Mouse (Mus musculus) lung, adult 2 months (tissue): Measurements from ENCODE around the gene Ror2. TPM values are rescaled to one million over a fixed set of nuclear protein-coding genes. Genes with fewer than 3 reads are reported as not detected.
A peak's percentile ranks its signal among the peaks of the same experiment; 100 is the strongest.

ENCODE experiments used
- DNase-seq: peaks from one replicate; pipeline ENCODE4 v3.0.0; 2022
- H3K4me1 ChIP-seq: fragments of 200-500 bp; 2 replicates; pipeline ENCODE4 v1.6.1; 2011; ENCODE audit warnings: low read length; ENCODE audit not compliant: control insufficient read depth, insufficient read depth
- H3K4me3 ChIP-seq: fragments of 200-500 bp; replicated peaks from 2 replicates; pipeline ENCODE3; 2011; ENCODE audit warnings: low read depth, mild to moderate bottlenecking, control low read depth, low read length; ENCODE audit errors: extremely low read depth
- CTCF ChIP-seq: fragments of 200-500 bp; IDR thresholded peaks from 2 replicates; pipeline ENCODE4 v1.5.1; 2011; ENCODE audit warnings: mild to moderate bottlenecking, low read length, control low read depth; ENCODE audit not compliant: insufficient read depth
- POLR2A ChIP-seq: fragments of 200-500 bp; IDR thresholded peaks from 2 replicates; pipeline ENCODE4 v1.6.1; 2011; ENCODE audit warnings: low read depth, mild to moderate bottlenecking, control low read depth, low read length, borderline replicate concordance; ENCODE audit errors: extremely low read depth
- WGBS: fragments of 180-500 bp; shearing (Covaris S2); methylation state at CpG from one replicate; pipeline ENCODE4 v1.1.7; 2018; 5-methylcytosine and 5-hydroxymethylcytosine counted together
- polyA plus RNA-seq: library from polyadenylated mRNA; depleted of rRNA; stranded (reverse); fragments of >200 nt; gene quantifications from 2 replicates; pipeline ENCODE4 v1.2.3, GENCODE M21; 2012

Ror2 gene
- polyA plus RNA-seq, 1 experiment, result 4.3 TPM

GRCm38 (mm10) chr13:53261106-53261771 lies 24.7 kb downstream of the Ror2 start:
- peak; percentile 28 for DNase-seq
- H3K4me1 ChIP-seq, result no peaks in the 10 kb centered on the region
- no peak overlapping the region for H3K4me3 ChIP-seq
- 45% methylated on average over 8 of the region's 8 CpGs for WGBS
- no peak for TF ChIP-seq POLR2A
- TF ChIP-seq CTCF, result no peak

GRCm38 (mm10) chr13:53258943-53259342 lies 27.0 kb downstream of the Ror2 start:
- TF ChIP-seq CTCF (no peak), POLR2A (no peak)
- Histone ChIP-seq H3K4me1 (no peaks in the 10 kb centered on the region), H3K4me3 (no peak overlapping the region)
- 70% methylated on average over 8 of the region's 8 CpGs for WGBS
- DNase-seq, result no peak

- no peak overlapping the region for H3K4me3 ChIP-seq
- DNase-seq, result no peak
- TF ChIP-seq POLR2A, result no peak
- no peak for TF ChIP-seq CTCF
- no peaks in the 10 kb centered on the region for H3K4me1 ChIP-seq
- 56% methylated on average over 4 of the region's 4 CpGs for WGBS
Observed at GRCm38 (mm10) chr13:53258497-53258896, 27.4 kb downstream of the Ror2 start.

GRCm38 (mm10) chr13:53253255-53253654 lies 32.7 kb downstream of the Ror2 start:
- TF ChIP-seq CTCF (no peak), POLR2A (no peak)

GRCm38 (mm10) chr13:53248586-53249401 lies 37.1 kb downstream of the Ror2 start:
- Histone ChIP-seq H3K4me1 (no peaks in the 10 kb centered on the region), H3K4me3 (no peak overlapping the region)
- 44% methylated on average over 24 of the region's 24 CpGs for WGBS
- no peak for DNase-seq
- TF ChIP-seq POLR2A, result no peak
- TF ChIP-seq CTCF, result no peak

More at GRCm38 (mm10) chr13:53253255-53253654, 32.7 kb downstream of the Ror2 start:
- no peak for DNase-seq
- Histone ChIP-seq H3K4me1 (no peaks in the 10 kb centered on the region), H3K4me3 (no peak overlapping the region)
- 86% methylated on average over 12 of the region's 12 CpGs for WGBS

GRCm38 (mm10) chr13:53248080-53248479 lies 37.8 kb downstream of the Ror2 start:
- no peaks in the 10 kb centered on the region for H3K4me1 ChIP-seq
- no peak for DNase-seq
- 58% methylated on average over 6 of the region's 6 CpGs for WGBS
- H3K4me3 ChIP-seq, result no peak overlapping the region
- TF ChIP-seq POLR2A (no peak), CTCF (no peak)

GRCm38 (mm10) chr13:53247175-53247574 lies 38.7 kb downstream of the Ror2 start:
- H3K4me3 ChIP-seq, result no peak overlapping the region
- 57% methylated on average over 6 of the region's 6 CpGs for WGBS
- TF ChIP-seq CTCF (no peak), POLR2A (no peak)
- no peaks in the 10 kb centered on the region for H3K4me1 ChIP-seq
- DNase-seq, result no peak

GRCm38 (mm10) chr13:53244151-53244550 lies 41.8 kb downstream of the Ror2 start:
- TF ChIP-seq POLR2A (no peak), CTCF (no peak)
- WGBS, result 54% methylated on average over 8 of the region's 8 CpGs
- H3K4me1 ChIP-seq, result no peaks in the 10 kb centered on the region
- no peak for DNase-seq
- H3K4me3 ChIP-seq, result no peak overlapping the region

- no peak for TF ChIP-seq POLR2A
- no peak for TF ChIP-seq CTCF
- Histone ChIP-seq H3K4me3 (no peak overlapping the region), H3K4me1 (no peaks in the 10 kb centered on the region)
- WGBS, result 61% methylated on average over 10 of the region's 10 CpGs
- DNase-seq, result no peak
Observed at GRCm38 (mm10) chr13:53237455-53237854, 48.5 kb downstream of the Ror2 start.
